Mouse (Mus musculus): ENCODE measurements around the gene Lpcat4.
A peak's percentile ranks its signal among the peaks of the same experiment; 100 is the strongest.

Gene Lpcat4

DNA sequence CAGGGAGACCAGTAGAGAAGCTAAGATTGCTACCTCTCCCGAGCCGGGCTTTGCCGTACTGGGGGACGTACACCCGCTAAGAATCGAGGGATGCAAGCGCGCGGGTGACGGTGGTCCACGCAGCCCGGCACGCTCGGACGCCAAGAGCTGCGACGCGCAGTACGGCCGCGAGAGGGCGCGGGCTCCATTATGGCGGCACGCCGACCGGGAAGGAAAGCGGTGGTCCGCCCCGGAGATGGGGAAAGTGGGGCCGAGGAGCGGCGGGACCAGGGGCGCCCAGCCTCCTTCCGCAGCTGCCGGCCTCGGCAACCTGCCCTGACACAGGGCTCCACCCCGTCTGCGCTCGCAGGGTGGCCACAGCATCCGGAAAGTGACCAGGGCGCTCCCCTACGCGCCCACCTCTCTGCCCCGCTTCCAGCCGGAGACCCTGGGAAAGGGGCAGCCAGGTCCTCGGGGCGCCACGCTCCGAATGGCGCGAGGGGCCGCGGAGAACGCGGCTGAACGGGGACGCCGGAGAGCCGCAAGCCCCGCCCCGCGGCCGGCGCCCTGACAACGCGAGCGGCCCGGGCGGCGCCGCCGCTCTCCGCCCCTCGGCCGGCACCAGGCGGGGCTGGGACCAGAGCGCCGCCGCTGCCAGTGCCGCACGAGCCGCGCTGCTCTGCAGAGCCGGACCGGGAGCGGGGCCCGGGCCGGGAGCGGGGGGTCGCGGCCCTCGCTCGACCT is at the start of gene Lpcat4:
Lpcat4 (plus strand) TSS at position 257 of the 723 bp plus-strand sequence.
- DNase-seq: peak; percentile 88 to 89

DNA sequence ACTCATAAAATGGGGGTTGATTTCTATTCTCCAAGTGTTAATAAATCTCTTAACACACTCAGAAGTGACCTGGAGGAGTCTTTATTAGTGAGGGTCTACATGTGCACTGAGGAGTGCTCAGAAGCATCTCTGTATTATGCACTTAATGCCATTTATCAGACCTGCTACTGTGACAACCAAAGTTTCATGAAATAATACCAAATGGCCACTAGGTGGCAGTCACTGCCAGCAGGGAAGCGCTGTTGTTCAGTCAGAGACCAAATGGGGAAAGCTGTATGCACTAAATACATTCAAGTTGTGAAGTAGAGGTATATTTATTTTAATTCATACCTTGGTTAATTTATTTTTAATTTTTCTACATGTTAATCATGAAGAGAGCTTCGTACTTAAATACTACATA is 42.4 kb upstream of the Lpcat4 start:
- DNase-seq: peak; percentile 13 to 17

DNA sequence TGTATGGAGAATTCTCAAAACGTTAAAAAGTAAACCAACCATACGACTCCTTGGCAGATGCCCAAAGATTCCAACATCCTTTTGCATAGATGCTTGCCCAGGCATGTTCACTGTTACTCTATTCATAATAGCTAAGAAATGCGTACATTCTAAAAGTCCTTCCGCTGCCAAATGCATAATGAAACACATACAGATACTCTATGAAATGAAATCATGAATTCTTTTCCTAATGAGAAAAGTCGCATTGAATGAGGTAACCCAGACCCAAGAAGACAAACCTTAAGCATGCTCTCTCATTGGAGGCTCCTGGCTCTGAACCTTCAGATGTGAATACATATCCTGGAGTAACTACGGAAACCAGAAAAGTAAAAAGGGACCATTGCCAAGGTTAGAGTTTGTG is 36.2 kb upstream of the Lpcat4 start:
- DNase-seq: no peak

DNA sequence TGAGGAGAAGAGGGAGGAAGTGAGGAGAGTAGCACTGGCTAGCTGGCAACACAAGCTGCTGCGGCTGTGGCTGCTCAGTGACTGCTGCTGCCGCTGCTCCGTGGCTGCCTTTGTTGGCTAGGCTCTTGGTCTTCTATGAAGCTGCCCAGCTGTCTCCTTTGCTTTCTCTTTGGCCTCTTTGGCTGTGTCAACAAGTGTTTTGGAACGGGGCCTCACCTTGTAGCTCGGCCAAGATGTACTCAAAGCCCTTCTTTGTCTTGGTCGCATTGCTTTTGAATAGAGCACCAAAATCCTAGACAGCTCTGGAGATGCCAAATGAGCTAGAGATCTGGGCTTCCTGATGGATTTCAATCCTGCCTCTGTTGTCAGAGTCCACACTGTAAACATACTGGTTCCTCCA is 29.1 kb upstream of the Lpcat4 start:
- DNase-seq: no peak

DNA sequence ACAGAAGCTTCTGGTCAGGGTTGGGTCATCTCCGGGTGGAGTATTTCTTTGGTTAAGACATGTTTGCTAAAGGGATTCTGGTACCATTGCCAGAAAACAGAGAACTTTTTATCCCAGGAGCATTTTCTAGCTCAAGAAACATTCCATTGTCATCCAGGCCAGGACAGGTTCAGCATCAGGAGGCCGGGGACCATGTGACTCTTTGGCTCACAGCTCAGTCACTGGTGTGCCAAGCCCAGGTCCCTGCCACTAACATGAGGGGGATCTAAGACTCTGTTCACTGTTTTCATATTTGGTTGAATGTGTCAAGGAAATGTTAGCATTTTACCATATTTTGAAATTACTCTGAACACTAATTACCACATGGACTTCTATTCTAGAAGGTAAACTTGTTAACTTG is 28.6 kb upstream of the Lpcat4 start:
- no peak for DNase-seq

DNA sequence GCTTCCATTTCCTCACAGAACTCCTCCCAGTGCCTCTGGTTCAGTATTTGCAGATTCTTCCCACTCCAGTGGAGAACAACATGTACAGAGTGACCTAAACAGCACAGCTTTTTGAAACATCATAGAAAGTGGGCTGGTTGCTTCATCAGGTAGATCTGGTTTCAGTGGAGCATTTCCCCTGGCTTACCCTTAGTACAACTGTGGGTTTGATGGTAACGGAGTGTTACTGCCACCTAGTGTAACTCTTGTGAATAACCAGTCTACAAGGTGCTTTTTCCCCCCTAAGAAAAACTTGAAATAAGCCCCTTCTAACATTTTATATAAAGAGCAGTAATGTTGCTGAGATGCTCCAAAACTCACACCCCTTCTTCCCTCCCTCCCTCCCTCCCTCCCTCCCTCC is 23.3 kb upstream of the Lpcat4 start:
- no peak for DNase-seq

DNA sequence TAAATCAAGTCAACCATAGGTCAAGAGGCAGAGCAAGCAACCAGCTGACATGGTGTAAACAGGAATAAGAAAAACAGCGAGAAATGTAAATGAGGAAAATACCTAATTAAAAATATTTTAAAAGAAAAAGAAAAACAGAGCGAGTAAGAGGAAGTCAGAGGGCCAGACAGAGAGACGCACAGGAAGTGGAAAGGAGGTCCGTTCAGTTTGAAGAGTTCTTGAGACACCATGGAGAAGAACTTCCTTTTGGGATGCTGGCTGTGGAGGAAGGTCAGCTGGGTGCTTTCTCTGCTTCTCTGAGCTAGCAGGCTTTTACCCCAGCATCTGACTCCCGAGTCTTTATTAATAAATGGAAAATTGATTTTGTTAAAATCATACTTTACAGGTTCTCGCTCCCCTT is 21.7 kb upstream of the Lpcat4 start:
- DNase-seq: no peak

DNA sequence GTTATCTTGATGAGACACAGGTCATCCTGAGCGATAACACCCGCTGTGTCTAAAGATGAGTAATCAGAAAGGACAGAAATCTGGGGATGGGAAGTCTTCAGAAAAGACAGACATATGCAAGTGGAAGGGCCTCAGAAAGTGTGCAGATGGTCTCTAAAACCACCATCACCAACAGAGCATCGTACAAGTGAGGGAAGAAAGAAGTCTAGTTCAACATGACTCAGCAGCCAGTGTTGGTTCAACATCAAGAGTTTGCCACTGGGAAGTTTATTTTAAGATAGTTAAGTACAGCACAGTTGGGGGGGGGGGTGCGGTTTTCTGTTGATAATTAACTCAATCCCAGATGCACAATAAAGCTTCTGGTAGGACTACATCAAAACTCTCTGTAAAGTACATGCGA is 18.4 kb upstream of the Lpcat4 start:
- no peak for DNase-seq

DNA sequence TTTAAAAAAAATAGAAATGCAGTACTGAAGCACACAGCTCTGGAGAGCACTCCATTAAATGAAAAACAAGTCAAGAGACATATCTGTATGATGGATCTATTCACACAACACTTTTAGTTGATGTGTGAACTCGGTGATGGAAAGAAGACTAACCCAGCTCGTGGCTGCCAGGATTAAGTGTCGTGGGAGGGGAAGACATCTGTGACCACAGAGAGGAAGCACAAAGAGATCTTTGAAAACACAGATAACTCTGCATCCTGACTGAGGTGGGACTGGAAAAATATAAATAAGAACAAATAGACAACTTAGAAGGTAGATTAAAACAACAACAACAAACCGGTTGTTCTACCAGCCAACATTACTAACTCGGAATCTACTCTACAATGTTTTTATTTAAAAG is 16.7 kb upstream of the Lpcat4 start:
- no peak for DNase-seq

DNA sequence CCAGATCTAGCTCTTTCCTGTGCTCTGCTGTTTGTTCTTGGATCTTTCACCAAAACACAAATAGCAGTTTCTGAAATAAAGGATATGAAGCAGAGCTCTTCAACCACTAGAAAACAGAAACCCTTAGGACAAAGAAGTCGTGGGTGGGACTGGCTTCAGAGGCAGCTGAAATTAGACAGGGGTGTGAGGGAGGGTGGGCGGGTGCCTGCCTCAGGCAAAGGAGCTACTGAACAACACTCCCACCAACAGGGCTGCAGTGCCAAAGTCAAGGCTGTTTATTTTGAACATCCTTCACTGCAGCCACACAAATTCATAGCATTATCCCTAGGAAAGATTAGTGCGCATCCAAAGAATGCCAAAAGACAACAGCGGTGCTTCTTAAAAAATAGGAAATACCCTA is 14.9 kb upstream of the Lpcat4 start:
- no peak for DNase-seq

DNA sequence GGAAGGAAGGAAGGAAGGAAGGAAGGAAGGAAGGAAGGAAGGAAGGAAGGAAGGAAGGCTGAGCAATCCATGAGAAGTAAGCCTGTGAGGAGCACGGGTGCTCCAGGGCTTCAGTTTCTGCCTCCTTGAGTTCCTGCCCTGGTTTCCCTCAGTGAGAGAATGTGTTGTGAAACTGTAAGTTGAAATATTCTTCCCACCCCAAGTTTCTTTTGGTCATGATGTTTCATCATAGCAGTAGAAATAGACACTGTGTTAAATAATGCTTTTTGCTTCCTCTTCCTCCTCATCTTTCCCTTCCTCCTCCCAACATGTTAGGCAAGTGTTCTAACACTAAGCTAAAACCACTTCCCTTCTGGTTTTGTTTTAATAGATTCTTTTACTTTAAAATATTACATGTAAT is 6.6 kb upstream of the Lpcat4 start:
- DNase-seq: no peak

DNA sequence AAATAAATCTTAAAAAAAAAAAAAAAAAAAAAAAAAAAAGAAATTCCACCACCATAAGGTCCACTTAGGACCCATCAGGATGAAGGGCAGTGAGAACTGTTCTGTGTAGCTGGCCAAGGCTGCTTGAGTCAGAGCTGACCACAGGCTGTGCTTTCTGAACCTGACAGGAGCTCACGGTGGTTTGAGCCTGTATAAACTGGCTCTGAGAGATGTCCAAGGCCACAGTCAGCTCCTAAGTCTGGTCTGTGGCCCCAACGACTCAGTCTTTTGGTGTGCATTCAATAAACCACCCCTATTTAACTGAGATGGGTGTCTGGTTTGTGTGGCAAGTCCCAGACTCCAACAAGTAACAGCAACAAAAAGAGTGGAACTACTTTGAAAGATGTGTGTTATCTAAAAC is 2.6 kb upstream of the Lpcat4 start:
- no peak for DNase-seq

DNA sequence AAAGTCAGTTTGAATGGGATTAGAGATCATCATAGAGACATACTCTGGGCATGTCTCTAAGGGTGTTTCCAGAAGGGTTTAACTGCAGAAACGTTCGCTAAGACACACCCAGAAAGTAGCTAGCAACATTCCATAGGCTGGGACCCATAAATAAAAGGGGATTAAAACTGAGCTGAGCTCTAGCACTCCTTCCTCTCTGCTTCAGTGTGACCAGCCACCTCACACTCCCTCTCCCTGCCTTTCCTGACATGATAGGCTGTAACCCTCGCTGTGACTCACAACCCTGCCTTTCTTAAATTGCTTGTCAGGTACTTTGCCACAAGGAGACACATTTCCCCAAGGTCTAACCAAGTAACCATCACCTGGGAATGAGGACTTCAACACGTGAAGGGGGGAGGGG is 1.3 kb upstream of the Lpcat4 start:
- DNase-seq: no peak

DNA sequence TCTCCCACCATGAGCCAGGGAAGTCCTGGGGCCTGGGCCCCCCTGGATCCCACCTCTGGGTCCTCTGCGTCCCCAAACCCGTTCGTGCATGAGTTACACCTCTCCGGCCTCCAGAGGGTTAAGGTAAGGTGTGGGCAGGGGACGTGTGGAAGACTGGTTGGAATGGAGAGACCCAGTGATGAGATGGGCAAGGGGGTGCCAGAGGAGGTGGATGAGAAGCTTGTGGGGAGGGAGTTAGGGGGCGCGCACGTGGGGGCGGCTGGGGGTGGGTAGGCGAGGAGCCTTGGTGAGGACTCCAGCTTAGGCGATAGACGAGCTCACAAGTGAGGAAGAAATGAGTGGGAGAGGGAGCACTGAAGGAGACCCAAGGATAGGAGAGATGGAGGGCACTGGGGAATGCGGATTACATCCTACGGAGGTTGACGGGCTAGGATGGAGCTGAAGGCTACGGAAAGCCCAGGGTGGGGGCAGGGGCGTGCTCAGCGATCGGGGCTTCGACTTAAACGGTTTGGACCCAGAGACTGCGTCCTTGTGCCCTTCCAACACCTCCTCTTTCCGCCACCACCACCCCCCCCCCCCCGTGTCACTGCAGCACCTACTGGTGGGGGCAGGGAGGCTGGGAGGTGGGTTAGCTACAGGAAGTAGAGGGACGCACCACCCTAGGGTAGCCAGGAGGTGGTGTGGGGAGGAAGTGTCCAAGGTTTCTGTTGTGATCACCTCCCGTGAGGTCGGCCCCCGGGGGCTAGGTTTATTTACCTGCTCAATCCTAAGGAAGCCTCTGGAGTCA is 860 bp downstream of the Lpcat4 start:
- peak; percentile 31 to 55 for DNase-seq

DNA sequence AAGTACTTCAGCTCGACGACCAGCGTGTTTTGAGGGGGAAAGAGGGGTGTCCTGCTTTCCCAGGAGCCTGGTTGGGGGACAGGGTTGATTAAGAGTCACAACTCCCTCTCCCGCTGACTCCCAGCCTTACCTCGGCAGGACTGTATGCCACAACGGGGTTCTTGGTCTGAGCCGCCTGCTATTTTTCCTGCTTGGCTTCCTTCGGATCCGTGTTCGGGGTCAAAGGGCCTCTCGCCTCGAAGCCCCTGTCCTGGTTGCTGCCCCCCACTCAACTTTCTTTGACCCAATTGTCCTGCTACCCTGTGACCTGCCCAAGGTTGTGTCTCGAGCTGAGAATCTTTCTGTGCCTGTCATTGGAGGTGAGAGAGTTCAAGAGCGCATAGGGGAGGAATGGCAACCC is 2.5 kb downstream of the Lpcat4 start:
- no peak for DNase-seq

DNA sequence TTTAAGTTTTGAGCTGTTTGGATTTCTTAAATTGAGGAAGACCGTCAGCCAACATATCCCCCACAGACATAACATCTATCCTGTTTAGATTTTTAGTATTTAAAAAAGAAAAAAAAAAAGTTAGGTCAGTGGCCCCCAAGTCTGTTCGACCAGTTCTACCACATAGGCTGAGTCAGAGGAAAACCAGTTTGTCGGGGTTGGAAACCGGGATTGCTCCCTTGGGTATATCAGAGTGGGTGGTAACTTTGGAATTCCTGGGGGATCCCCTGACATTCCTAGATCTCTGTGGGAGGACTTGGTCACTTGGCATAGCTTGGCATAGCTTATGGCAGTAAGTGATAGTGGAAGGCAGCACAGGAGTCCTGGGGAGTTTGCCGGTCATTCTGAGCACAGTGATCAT is 6.0 kb downstream of the Lpcat4 start:
- no peak for DNase-seq

DNA sequence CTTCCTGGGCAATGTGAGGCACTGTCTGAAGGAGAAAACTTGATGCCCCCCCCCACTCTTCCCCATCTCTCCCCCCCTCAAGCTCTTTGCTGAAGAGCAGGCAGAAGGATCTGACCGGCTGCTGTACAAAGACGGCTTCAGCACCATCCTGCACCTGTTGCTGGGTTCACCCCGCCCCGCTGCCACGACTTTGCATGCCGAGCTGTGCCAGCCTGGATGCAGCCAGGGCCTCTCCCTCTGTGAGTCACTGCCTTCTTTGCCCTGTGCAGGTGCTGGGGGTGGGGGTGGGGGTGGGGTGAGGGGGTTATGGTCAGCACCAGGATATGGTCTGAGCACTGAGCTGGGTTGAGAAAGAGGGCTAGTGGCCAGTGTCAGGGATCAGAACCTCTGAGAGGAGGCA is 6.9 kb downstream of the Lpcat4 start:
- no peak for DNase-seq

DNA sequence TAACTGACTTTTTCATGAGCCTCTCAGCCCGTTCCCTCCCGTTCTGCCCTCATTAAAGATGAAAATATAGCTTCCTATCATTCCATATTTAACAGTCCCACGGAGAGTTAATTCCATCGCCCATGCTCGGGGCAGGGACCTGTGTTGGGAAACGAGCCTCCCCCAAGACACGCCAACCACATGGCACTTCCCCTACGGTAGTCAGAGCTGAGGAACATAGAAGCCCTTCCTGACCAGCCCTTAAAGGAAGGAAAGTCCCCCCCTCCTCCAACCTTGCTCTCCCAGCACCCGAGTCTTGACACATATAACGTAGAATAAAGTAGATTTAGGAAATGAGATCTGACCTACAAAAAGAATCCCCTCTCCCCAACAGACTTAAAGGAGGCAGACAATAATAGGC is 8.1 kb downstream of the Lpcat4 start:
- no peak for DNase-seq

DNA sequence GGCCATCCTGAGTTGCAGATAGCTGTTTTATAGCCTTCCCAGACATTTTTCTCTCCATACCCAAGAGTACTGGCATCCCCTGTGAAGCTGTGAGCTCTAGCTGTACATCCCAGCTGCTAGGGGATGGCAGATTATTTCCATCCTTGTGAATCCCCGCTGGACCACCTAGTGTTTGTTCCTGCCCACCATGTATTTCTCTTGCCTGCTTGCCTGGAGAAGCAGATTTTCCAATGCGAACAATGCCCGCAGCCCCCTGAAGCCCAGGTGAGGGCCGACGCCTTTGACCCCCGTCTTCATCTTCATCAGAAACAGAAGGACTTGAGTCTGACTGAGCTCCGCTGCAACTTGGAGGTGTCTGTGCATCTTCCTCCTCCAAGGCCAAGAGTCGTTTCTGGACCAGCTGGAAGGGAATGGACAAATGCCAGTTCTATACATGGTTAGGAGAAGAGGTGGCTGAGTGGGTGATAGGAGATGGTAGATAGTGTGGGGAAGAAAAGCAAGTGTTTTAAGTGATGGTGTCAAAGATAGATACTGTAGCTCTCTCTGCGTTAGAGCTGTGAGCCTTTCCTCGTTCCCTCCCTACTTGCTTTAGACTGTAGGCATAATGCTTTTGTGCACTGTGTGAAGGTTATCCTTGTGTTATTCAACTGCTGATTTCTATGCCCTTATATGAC is 10.6 kb downstream of the Lpcat4 start:
- no peak for DNase-seq

DNA sequence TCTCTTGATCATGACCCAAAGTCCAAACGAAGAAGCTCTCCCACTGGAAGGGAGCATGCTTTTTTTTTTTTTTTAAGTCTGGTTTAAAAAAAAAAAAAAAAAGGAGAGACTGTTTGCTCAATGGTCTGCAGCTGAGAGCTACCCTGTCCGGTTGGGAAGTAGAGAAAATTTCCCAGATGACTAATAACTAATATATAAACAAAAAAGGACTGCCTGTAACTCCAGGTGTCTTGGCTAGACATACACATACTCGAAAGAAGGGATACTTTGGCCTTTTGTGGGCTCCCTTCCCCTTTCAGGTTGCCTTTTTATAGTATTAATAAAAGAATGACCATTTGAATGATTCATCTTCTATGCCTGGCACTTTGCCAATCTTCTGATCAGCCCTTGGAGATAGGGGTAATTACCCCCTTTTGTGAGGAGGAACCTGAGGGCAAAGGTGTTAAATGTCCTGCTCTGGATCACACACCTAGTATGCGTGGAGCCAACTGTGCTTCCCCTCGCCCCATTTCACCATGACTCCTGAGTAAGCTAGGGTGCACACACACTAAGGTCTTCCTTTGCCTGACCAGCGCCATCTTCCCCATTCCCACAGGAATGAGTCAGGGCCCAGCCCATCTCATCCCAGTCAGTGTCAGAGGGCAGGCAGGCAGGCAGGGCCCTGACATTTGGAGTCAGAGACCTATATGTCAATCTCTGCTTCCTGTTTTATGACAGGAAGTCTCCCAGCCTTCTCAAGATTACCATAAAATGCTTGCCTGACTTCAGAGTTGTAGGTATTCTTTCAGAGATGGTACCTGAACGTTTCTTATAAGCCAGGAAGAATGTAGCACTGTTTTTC is 15.6 kb downstream of the Lpcat4 start:
- no peak for DNase-seq

DNA sequence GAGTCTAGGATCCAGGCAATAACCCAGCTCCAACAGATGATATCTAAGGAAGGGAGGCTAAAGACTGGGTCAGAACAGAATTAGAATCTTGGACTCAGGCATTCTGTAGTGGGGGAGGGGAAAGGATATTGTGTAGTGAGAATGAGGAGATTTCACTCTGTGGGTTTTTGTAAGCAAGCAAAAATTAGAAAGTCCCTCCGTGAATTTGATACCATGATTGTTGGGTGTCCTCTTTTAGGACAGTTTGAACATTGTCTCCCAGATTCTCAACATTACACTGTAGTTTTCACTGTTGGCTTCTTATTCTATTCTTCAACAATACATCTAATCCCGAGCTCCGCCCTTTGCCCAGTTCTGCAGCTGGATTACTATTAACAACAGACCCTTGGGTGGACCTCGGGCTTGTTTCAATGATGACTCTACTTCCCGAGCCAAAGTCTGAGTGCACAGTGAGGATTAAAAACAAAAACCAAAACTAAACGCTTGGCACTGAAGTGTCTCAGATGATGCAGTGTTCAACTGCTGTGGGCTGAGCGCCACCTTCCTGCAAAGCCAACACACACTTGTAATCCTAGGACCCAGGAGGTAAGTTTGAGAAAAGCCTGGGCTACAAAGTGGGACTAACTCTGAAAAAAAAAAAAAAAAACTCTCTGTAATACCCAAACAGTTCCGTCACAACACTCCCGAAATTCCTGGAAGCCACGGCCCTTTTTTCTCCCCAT is 20.1 kb downstream of the Lpcat4 start, which contains the start of gene Nutm1:
Nutm1 (minus strand) TSS at position 51 of the 722 bp plus-strand sequence.
- no peak for DNase-seq
